Mouse (Mus musculus) thymus, adult 2 months (tissue): ENCODE data around the gene Psmb5.
A peak's percentile ranks its signal among the peaks of the same experiment; 100 is the strongest.

Experiments used
- CTCF ChIP-seq: fragments of 200-500 bp; IDR thresholded peaks from 2 replicates; pipeline ENCODE4 v1.5.1; 2012; ENCODE audit warnings: mild to moderate bottlenecking, control low read depth, low read length, moderate library complexity, borderline replicate concordance; ENCODE audit not compliant: control insufficient read depth, poor library complexity, insufficient read depth; ENCODE audit errors: extremely low read depth
- POLR2A ChIP-seq: fragments of 200-500 bp; IDR thresholded peaks from 2 replicates; pipeline ENCODE4 v1.6.1; 2012; ENCODE audit warnings: mild to moderate bottlenecking, low read length, control low read depth, moderate library complexity; ENCODE audit not compliant: control insufficient read depth, poor library complexity, insufficient read depth; ENCODE audit errors: extremely low read depth

DNA sequence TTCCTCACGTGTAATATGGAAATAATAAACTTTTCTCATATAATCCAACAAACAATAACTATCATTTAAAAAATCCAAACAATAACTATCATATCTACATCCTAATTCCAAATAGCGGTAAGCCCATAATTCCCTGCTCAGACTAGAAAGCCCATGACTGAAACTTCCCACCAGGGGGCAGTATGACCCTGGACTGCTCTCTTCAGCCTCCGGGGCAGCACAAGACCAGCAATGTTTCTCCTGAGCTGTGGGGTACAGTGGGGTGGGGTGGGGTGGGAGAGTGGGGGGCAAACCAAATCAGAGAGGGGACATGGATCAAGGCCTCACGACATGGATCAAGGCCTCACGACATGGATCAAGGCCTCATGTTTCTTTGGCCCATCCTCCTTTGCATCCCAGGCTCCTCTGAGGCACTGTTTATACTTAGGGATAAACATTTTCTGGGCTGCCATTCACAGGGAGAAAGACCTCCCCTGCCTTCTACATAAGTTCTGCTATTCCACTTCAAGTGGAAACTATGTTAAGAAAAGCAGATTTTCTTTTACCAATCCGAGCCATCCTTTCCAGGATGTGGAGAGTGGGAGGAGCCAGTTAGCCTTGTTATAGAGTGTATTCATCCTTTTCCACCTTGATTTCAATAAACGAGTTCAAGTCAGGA is 34.0 kb downstream of the Psmb5 start:
- TF ChIP-seq CTCF (peak; percentile 54; the same call in 1 of the 2 replicates), POLR2A (no peak)
